Mouse (Mus musculus): ENCODE results near the gene Ptgr2. TPM values are rescaled to one million over a fixed set of nuclear protein-coding genes. Genes with fewer than 3 reads are reported as not detected.

Ptgr2 gene
- polyA plus RNA-seq (2015; fragmentation: Illumina TruSeq; extraction: RNeasy Lipid Tissue Mini Kit (QIAGEN cat#74804); ENCODE audit: low read depth, low replicate concordance), result 51.7 TPM

DNA sequence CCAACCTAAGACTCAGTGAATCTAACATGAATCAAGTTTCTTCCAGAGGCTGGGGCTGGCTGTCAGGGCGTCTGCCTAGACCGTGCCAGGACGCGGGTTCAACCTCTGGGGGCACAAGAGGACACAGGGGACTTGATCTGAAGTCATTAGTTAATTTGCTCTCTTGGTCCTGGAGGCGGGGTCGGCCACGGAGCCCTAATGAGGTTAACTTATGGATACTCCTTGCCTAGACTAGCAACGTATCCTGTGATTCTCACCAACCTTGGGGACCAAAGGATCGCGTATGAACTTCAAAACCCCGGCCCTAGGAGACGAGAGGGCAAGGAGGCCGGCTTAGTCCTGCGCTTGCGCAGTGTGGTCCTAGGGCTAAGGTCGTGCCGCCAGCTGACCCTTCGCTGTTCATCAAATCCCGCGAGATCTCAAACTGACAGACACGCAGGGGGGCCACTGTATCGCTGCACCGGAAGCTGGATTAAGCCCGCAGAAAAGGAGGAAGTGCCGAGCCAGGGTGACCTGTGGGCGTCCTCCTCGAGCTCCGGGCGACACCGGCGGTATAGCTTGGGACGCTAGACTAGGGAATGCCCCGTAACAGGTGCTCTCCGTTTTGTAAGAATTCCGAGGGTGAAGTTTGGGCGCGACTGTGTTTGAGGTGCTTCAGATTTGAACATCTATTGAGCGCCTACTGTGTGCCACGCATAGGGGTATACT lies at the start of gene Ptgr2:
Gene Ptgr2, plus strand, starts transcription at position 348 of the 708 bp plus-strand sequence.

DNA sequence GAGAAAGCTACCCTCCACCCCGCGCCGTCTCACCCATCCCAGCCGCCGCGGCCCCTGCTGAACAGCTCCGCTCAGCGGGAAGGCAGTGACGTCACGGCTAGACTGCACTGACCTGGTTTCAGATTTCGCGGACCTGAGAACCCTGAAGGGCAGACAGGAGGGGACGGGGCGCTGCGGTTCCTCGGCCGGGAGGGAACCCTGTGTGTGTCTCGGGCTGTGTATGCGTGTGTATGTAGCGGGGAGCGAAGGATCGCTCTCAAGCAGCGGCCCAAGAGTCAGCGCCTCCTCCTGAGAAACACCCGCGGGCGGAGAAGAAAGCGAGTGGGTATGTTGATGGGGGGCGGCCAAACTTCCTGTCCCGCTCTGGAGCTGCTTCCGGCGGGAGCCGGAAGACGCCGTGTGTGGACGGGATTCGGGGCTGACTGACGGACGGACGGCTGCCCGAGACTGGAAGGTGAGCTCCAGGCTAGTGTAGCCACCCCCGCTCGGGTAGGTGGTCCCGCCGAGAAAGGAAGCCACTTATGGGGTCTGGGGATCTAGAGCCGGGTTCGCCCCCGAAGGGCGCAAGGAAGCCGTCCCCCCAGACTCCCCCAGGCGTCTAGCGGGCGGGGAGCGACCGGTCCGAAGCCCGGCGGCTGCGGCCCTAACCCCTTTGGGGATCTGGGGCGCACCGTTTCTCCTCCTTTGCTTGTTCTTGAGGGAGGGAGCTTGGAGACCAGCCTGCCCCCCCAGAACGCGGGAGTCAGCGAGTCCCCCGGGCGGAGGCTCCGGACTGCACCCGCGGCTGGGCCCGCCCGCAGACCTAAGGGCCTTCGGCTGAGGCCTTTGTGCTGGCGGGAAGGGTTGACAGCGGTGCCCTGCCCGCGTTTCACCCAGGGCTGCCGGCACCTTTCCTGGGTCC lies 31.9 kb downstream of the Ptgr2 start, which contains the start of gene Zfp410:
Gene Zfp410, plus strand, starts transcription at position 132 of the 901 bp plus-strand sequence.

DNA sequence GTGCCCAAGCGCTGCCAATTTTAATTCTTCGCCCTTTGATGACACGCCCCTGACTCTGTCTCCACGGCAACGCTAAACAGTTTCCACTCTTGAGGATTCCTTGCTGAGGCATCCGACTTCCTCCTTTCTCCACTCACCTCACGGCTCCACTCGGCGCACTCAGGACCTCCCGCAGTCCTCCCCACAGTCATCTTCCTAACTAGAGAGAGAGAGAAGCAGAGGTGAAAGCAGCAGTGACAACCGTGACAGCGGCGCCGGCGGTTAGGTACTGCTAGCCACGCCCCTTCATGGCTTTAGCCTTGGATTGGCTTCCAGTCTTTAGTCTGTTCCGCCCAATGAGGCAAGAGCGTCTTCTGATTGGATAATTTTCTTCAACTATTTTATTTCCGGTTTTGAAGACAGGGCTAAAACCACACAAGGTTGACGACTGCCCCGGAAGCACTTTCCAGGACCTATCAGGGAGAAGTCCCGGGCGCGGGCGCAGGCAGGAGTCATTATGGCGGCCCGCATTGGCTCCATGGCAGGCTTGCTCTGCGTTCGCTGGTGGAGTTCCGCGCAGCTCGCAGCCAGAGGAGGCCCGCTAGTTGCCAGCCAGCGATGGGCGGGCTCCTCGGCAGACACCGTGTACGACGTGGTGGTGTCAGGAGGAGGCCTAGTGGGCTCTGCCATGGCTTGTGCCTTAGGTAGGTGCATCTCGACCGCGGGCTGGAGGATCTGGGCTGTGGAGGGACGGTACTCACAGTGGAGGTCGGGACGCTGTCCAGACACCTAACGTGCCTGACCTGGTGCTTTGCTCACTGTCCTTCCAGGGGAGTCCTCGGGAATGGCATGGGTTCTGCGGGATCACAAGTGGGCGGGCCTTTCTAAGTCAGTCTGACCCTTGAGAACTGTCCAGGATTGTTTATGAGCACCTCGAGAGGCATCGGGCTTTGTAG lies 76.8 kb downstream of the Ptgr2 start, which contains the start of the genes Coq6 and Fam161b:
Gene Coq6, plus strand, starts transcription at position 103 of the 935 bp plus-strand sequence.
Gene Fam161b, minus strand, starts transcription at position 279 of the 935 bp plus-strand sequence.

Other genes starting within 250 kb of the Ptgr2 start
- gene Acot4, start 246.9 kb upstream of the Ptgr2 start, polyA plus RNA-seq (2015; fragmentation: Illumina TruSeq; extraction: RNeasy Lipid Tissue Mini Kit (QIAGEN cat#74804); ENCODE audit: low read depth, low replicate concordance), result 1.4 TPM
- not detected for gene Gm49366, start 246.3 kb upstream of the Ptgr2 start, polyA plus RNA-seq (2015; fragmentation: Illumina TruSeq; extraction: RNeasy Lipid Tissue Mini Kit (QIAGEN cat#74804); ENCODE audit: low read depth, low replicate concordance)
- 1.8 TPM for gene Acot3, start 233.1 kb upstream of the Ptgr2 start, polyA plus RNA-seq (2015; fragmentation: Illumina TruSeq; extraction: RNeasy Lipid Tissue Mini Kit (QIAGEN cat#74804); ENCODE audit: low read depth, low replicate concordance)
- gene Acot5, start 215.9 kb upstream of the Ptgr2 start, polyA plus RNA-seq (2015; fragmentation: Illumina TruSeq; extraction: RNeasy Lipid Tissue Mini Kit (QIAGEN cat#74804); ENCODE audit: low read depth, low replicate concordance), result 3.6 TPM
- 5.0 TPM for gene Acot6, start 184.6 kb upstream of the Ptgr2 start, polyA plus RNA-seq (2015; fragmentation: Illumina TruSeq; extraction: RNeasy Lipid Tissue Mini Kit (QIAGEN cat#74804); ENCODE audit: low read depth, low replicate concordance)
- gene Dnal1, start 170.9 kb upstream of the Ptgr2 start, polyA plus RNA-seq (2015; fragmentation: Illumina TruSeq; extraction: RNeasy Lipid Tissue Mini Kit (QIAGEN cat#74804); ENCODE audit: low read depth, low replicate concordance), result 63.1 TPM
- gene Pnma1, start 136.7 kb upstream of the Ptgr2 start, polyA plus RNA-seq (2015; fragmentation: Illumina TruSeq; extraction: RNeasy Lipid Tissue Mini Kit (QIAGEN cat#74804); ENCODE audit: low read depth, low replicate concordance), result 3.8 TPM
- 6.4 TPM for gene Elmsan1, start 66.4 kb upstream of the Ptgr2 start, polyA plus RNA-seq (2015; fragmentation: Illumina TruSeq; extraction: RNeasy Lipid Tissue Mini Kit (QIAGEN cat#74804); ENCODE audit: low read depth, low replicate concordance)
- 36.8 TPM for gene Zfp410, start 31.6 kb downstream of the Ptgr2 start, polyA plus RNA-seq (2015; fragmentation: Illumina TruSeq; extraction: RNeasy Lipid Tissue Mini Kit (QIAGEN cat#74804); ENCODE audit: low read depth, low replicate concordance)
- gene Coq6, start 76.4 kb downstream of the Ptgr2 start, polyA plus RNA-seq (2015; fragmentation: Illumina TruSeq; extraction: RNeasy Lipid Tissue Mini Kit (QIAGEN cat#74804); ENCODE audit: low read depth, low replicate concordance), result 31.8 TPM
- 13.5 TPM for gene Fam161b, start 76.6 kb downstream of the Ptgr2 start, polyA plus RNA-seq (2015; fragmentation: Illumina TruSeq; extraction: RNeasy Lipid Tissue Mini Kit (QIAGEN cat#74804); ENCODE audit: low read depth, low replicate concordance)
- gene Entpd5, start 123.8 kb downstream of the Ptgr2 start, polyA plus RNA-seq (2015; fragmentation: Illumina TruSeq; extraction: RNeasy Lipid Tissue Mini Kit (QIAGEN cat#74804); ENCODE audit: low read depth, low replicate concordance), result 26.6 TPM
- gene Bbof1, start 123.8 kb downstream of the Ptgr2 start, polyA plus RNA-seq (2015; fragmentation: Illumina TruSeq; extraction: RNeasy Lipid Tissue Mini Kit (QIAGEN cat#74804); ENCODE audit: low read depth, low replicate concordance), result 9.5 TPM
- gene Rnf113a2, start 132.0 kb downstream of the Ptgr2 start, polyA plus RNA-seq (2015; fragmentation: Illumina TruSeq; extraction: RNeasy Lipid Tissue Mini Kit (QIAGEN cat#74804); ENCODE audit: low read depth, low replicate concordance), result 15.8 TPM
- gene Aldh6a1, start 165.8 kb downstream of the Ptgr2 start, polyA plus RNA-seq (2015; fragmentation: Illumina TruSeq; extraction: RNeasy Lipid Tissue Mini Kit (QIAGEN cat#74804); ENCODE audit: low read depth, low replicate concordance), result 59.5 TPM
- gene Lin52, start 166.2 kb downstream of the Ptgr2 start, polyA plus RNA-seq (2015; fragmentation: Illumina TruSeq; extraction: RNeasy Lipid Tissue Mini Kit (QIAGEN cat#74804); ENCODE audit: low read depth, low replicate concordance), result 31.9 TPM